Mouse (Mus musculus) bone marrow macrophage, adult 2 months (primary cell): Measurements from ENCODE around the gene Rreb1.

Experiments
- CTCF ChIP-seq: IDR thresholded peaks from 2 replicates; pipeline ENCODE4 v1.5.1; 2012; ENCODE audit warnings: low read depth, mild to moderate bottlenecking, low read length, moderate library complexity
- POLR2A ChIP-seq: IDR thresholded peaks from 2 replicates; pipeline ENCODE4 v1.6.1; 2012; ENCODE audit warnings: mild to moderate bottlenecking, low read depth, low read length, borderline replicate concordance

GRCm38 (mm10) chr13:37958498-37959238 is 180.5 kb downstream of the Rreb1 start:
- no peak for TF ChIP-seq CTCF
- TF ChIP-seq POLR2A = no peak
